Mouse (Mus musculus): ENCODE measurements around the gene Pdcd11. TPM values are rescaled to one million over a fixed set of nuclear protein-coding genes. Genes with fewer than 3 reads are reported as not detected.

Pdcd11 gene
- polyA plus RNA-seq, 1 experiment from 2014 or later, result 9.2 TPM

DNA sequence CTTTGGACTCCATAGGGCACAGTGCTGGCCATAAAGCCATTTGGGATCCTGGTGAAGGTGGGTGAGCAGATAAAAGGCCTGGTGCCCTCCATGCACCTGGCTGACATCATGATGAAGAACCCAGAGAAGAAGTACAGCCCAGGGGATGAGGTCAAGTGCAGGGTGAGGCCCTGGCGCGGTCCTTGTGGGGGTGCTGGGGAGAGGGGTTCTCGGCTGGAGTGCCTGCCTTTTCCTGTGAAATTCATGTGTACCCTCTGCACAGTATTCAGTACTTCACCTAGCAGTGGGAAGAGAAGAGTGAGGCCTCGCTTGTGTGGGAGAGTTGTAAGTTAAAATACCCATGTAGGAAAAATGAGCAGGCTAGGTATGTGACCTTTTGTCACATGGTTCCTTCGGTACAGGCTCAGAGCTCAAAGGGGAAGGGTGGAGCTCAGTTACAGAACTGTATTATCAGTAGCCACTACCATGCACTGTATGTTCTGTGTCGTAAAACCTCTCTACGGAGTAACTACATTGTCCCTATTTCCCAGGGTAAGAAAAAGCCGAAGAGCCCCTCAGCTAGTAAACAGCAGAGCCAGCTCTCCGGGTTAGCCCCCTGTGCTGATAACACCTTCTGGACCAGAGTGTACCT lies 14.2 kb downstream of the Pdcd11 start:
- WGBS, result 93% methylated on average over 9 of the region's 9 CpGs
- H3K27me3 ChIP-seq (replicated peaks; ENCODE audit: control insufficient read depth, insufficient read depth, low read length), result no peaks in the 10 kb centered on the region
- DNase-seq (ENCODE audit: low spot score), result no peak
- no peaks in the 10 kb centered on the region for H3K9me3 ChIP-seq (ENCODE audit: control insufficient read depth, low read length)
- H3K36me3 ChIP-seq (ENCODE audit: control insufficient read depth, insufficient read depth, low read length), result peaks cover 99% of the 10 kb centered on the region
- no peaks in the 10 kb centered on the region for H3K4me1 ChIP-seq (ENCODE audit: control insufficient read depth, insufficient read depth, low read length)
- H3K4me3 ChIP-seq (ENCODE audit: low read depth, low read length), result no peak overlapping the region
- no peak overlapping the region for H3K27ac ChIP-seq (replicated peaks; ENCODE audit: low read depth, low read length)
- no peak for ATAC-seq (ENCODE audit: low read depth)
- H3K9ac ChIP-seq (ENCODE audit: low read depth, low read length), result no peak overlapping the region
- H3K4me2 ChIP-seq (ENCODE audit: low read depth, low read length), result no peak overlapping the region

DNA sequence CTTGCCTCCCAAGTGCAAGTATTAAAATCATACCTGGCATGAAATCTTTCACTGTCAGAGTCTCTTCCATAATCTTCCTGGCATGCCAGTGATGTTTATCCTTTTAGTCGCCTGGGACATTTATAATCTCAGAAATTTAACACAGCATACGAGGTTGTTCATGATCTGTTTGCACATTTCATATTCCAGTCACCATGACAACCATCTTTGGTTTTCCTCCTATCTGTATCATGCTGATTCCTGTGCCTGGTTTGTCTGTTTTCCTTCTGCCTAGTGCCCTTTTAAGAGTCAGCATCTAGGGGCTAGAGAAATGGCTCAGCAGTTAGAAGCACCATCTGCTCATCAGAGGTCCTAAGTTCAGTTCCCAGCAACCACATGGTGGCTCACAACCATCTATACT lies 28.1 kb downstream of the Pdcd11 start:
- ATAC-seq (ENCODE audit: low read depth), result no peak
- Histone ChIP-seq H3K4me1 (ENCODE audit: control insufficient read depth, insufficient read depth, low read length) (no peaks in the 10 kb centered on the region), H3K9me3 (ENCODE audit: control insufficient read depth, low read length) (no peaks in the 10 kb centered on the region), H3K27me3 (replicated peaks; ENCODE audit: control insufficient read depth, insufficient read depth, low read length) (no peaks in the 10 kb centered on the region), H3K4me2 (ENCODE audit: low read depth, low read length) (no peak overlapping the region), H3K9ac (ENCODE audit: low read depth, low read length) (no peak overlapping the region), H3K27ac (replicated peaks; ENCODE audit: low read depth, low read length) (no peak overlapping the region), H3K36me3 (ENCODE audit: control insufficient read depth, insufficient read depth, low read length) (peaks cover 75% of the 10 kb centered on the region), H3K4me3 (ENCODE audit: low read depth, low read length) (no peak overlapping the region)
- DNase-seq (ENCODE audit: low spot score), result no peak
- 89% methylated on average over 2 of the region's 2 CpGs for WGBS

DNA sequence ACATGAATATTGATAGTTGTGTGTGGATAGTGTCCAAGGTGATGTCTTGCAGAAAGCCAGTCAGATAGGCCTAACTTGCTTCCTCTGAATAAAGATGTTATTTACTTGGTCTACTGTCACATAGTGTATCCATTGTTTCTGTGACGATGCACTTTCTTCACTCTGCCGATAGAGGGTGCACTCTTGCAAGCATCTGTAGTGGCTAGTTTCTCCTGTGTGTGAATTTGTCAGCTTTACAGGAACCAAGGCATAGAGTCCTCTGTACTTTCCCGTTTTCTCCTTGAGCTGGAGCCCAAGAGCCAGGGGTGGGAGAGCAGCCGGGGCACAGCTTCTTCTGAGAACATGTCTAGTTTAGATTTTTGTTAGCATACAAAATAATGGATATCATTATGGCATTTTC lies 30.5 kb downstream of the Pdcd11 start:
- H3K4me3 ChIP-seq (ENCODE audit: low read depth, low read length), result no peak overlapping the region
- DNase-seq (ENCODE audit: low spot score) (peak; percentile 55), ATAC-seq (ENCODE audit: low read depth) (0 out of 2 replicates have a peak, but pooled peaks have one; percentile 30)
- no peaks in the 10 kb centered on the region for H3K9me3 ChIP-seq (ENCODE audit: control insufficient read depth, low read length)
- peaks cover 68% of the 10 kb centered on the region for H3K36me3 ChIP-seq (ENCODE audit: control insufficient read depth, insufficient read depth, low read length)
- H3K4me2 ChIP-seq (ENCODE audit: low read depth, low read length), result no peak overlapping the region
- H3K27me3 ChIP-seq (replicated peaks; ENCODE audit: control insufficient read depth, insufficient read depth, low read length), result no peaks in the 10 kb centered on the region
- H3K4me1 ChIP-seq (ENCODE audit: control insufficient read depth, insufficient read depth, low read length), result no peaks in the 10 kb centered on the region
- no peak overlapping the region for H3K9ac ChIP-seq (ENCODE audit: low read depth, low read length)
- H3K27ac ChIP-seq (replicated peaks; ENCODE audit: low read depth, low read length), result no peak overlapping the region
- WGBS, result 40% methylated on average over 4 of the region's 4 CpGs

DNA sequence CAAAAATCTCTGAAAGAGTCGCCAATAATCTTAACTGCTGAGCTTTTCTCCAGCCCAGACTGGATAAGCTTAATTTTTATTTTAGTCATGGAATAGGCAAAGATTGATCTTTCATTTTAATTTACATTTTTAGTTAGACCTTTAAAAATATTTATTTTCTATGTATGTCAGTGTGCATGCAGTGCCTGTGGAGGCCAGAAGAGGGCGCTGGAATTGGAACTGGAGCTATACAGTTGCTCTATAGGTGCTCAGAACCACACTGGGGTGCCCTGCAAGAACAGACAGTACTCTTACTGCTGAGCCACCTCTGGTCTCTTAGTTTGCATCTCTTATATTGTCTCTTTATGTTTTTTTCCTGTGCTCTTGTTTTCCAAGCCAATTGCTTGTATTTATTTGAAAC lies 32.2 kb downstream of the Pdcd11 start:
- DNase-seq (ENCODE audit: low spot score) (peak; percentile 36), ATAC-seq (ENCODE audit: low read depth) (no peak; the same call in 1 of the 2 replicates)
- Histone ChIP-seq H3K9me3 (ENCODE audit: control insufficient read depth, low read length) (no peaks in the 10 kb centered on the region), H3K4me3 (ENCODE audit: low read depth, low read length) (no peak overlapping the region), H3K4me2 (ENCODE audit: low read depth, low read length) (no peak overlapping the region), H3K27ac (replicated peaks; ENCODE audit: low read depth, low read length) (no peak overlapping the region), H3K4me1 (ENCODE audit: control insufficient read depth, insufficient read depth, low read length) (no peaks in the 10 kb centered on the region), H3K27me3 (replicated peaks; ENCODE audit: control insufficient read depth, insufficient read depth, low read length) (no peaks in the 10 kb centered on the region), H3K9ac (ENCODE audit: low read depth, low read length) (no peak overlapping the region), H3K36me3 (ENCODE audit: control insufficient read depth, insufficient read depth, low read length) (peaks cover 66% of the 10 kb centered on the region)
- WGBS, result 29% methylated on average over 2 of the region's 2 CpGs

DNA sequence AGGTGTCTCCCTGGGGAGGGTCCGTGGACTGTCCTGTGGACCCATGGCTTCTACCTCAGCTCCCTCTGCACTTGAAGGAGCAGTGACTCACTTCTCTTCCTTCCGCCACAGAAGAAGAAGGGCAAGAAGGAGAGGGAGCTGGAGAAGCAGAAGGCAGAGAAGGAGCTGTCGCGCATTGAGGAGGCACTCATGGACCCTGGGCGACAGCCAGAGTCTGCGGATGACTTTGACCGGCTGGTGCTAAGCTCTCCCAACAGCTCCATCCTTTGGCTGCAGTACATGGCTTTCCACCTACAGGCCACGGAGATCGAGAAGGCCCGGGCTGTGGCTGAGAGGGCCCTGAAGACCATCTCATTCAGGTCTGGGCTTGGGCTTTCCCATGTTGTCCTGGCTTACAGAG lies 37.6 kb downstream of the Pdcd11 start:
- Histone ChIP-seq H3K9me3 (ENCODE audit: control insufficient read depth, low read length) (no peaks in the 10 kb centered on the region), H3K36me3 (ENCODE audit: control insufficient read depth, insufficient read depth, low read length) (peaks cover 82% of the 10 kb centered on the region), H3K27me3 (replicated peaks; ENCODE audit: control insufficient read depth, insufficient read depth, low read length) (no peaks in the 10 kb centered on the region), H3K9ac (ENCODE audit: low read depth, low read length) (no peak overlapping the region), H3K4me2 (ENCODE audit: low read depth, low read length) (no peak overlapping the region), H3K27ac (replicated peaks; ENCODE audit: low read depth, low read length) (no peak overlapping the region), H3K4me3 (ENCODE audit: low read depth, low read length) (no peak overlapping the region), H3K4me1 (ENCODE audit: control insufficient read depth, insufficient read depth, low read length) (no peaks in the 10 kb centered on the region)
- DNase-seq (ENCODE audit: low spot score) (no peak), ATAC-seq (ENCODE audit: low read depth) (no peak)
- 96% methylated on average over 8 of the region's 10 CpGs for WGBS

DNA sequence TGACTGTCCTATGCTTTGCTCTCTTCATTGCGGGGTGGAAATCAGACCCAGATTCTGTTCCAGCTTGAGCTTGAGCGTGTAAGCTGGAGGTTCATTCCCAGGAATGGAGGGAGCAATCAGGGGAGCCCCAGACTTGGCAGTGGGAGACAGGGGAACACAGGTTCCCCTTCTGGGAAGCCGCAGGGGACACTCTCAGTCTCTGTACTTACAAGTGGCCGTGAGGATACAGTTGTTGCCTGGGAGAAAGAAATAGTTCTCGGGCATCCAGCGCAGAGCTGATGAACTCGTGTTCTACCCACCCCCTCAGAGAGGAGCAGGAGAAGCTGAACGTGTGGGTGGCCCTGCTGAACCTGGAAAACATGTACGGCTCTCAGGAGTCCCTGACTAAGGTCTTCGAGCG lies 38.3 kb downstream of the Pdcd11 start:
- Histone ChIP-seq H3K9me3 (ENCODE audit: control insufficient read depth, low read length) (no peaks in the 10 kb centered on the region), H3K9ac (ENCODE audit: low read depth, low read length) (no peak overlapping the region), H3K4me1 (ENCODE audit: control insufficient read depth, insufficient read depth, low read length) (no peaks in the 10 kb centered on the region), H3K36me3 (ENCODE audit: control insufficient read depth, insufficient read depth, low read length) (peaks cover 84% of the 10 kb centered on the region), H3K27me3 (replicated peaks; ENCODE audit: control insufficient read depth, insufficient read depth, low read length) (no peaks in the 10 kb centered on the region), H3K4me3 (ENCODE audit: low read depth, low read length) (no peak overlapping the region), H3K27ac (replicated peaks; ENCODE audit: low read depth, low read length) (no peak overlapping the region), H3K4me2 (ENCODE audit: low read depth, low read length) (no peak overlapping the region)
- WGBS, result 93% methylated on average over 11 of the region's 11 CpGs
- ATAC-seq (ENCODE audit: low read depth), result no peak
- DNase-seq (ENCODE audit: low spot score), result no peak

- ATAC-seq (ENCODE audit: low read depth) (no peak), DNase-seq (ENCODE audit: low spot score) (no peak)
- H3K27me3 ChIP-seq (replicated peaks; ENCODE audit: control insufficient read depth, insufficient read depth, low read length), result no peaks in the 10 kb centered on the region
- H3K9me3 ChIP-seq (ENCODE audit: control insufficient read depth, low read length), result no peaks in the 10 kb centered on the region
- H3K9ac ChIP-seq (ENCODE audit: low read depth, low read length), result no peak overlapping the region
- no peak overlapping the region for H3K4me3 ChIP-seq (ENCODE audit: low read depth, low read length)
- 95% methylated on average over 15 of the region's 15 CpGs for WGBS
- H3K4me1 ChIP-seq (ENCODE audit: control insufficient read depth, insufficient read depth, low read length), result no peaks in the 10 kb centered on the region
- H3K27ac ChIP-seq (replicated peaks; ENCODE audit: low read depth, low read length), result no peak overlapping the region
- no peak overlapping the region for H3K4me2 ChIP-seq (ENCODE audit: low read depth, low read length)
- peaks cover 83% of the 10 kb centered on the region for H3K36me3 ChIP-seq (ENCODE audit: control insufficient read depth, insufficient read depth, low read length)
These were observed 40.1 kb downstream of the Pdcd11 start for GRCm38 (mm10) chr19:47130551-47131125.

- no peak overlapping the region for H3K4me2 ChIP-seq (ENCODE audit: low read depth, low read length)
- peaks cover 63% of the 10 kb centered on the region for H3K36me3 ChIP-seq (ENCODE audit: control insufficient read depth, insufficient read depth, low read length)
- no peak overlapping the region for H3K27ac ChIP-seq (replicated peaks; ENCODE audit: low read depth, low read length)
- WGBS, result 92% methylated on average over 7 of the region's 7 CpGs
- H3K27me3 ChIP-seq (replicated peaks; ENCODE audit: control insufficient read depth, insufficient read depth, low read length), result no peaks in the 10 kb centered on the region
- no peaks in the 10 kb centered on the region for H3K9me3 ChIP-seq (ENCODE audit: control insufficient read depth, low read length)
- H3K9ac ChIP-seq (ENCODE audit: low read depth, low read length), result no peak overlapping the region
- DNase-seq (ENCODE audit: low spot score) (no peak), ATAC-seq (ENCODE audit: low read depth) (no peak)
- no peak overlapping the region for H3K4me3 ChIP-seq (ENCODE audit: low read depth, low read length)
- H3K4me1 ChIP-seq (ENCODE audit: control insufficient read depth, insufficient read depth, low read length), result peaks cover 10% of the 10 kb centered on the region; the same call in 1 of the 2 replicates
These were observed 42.6 kb downstream of the Pdcd11 start for GRCm38 (mm10) chr19:47133161-47133560.

DNA sequence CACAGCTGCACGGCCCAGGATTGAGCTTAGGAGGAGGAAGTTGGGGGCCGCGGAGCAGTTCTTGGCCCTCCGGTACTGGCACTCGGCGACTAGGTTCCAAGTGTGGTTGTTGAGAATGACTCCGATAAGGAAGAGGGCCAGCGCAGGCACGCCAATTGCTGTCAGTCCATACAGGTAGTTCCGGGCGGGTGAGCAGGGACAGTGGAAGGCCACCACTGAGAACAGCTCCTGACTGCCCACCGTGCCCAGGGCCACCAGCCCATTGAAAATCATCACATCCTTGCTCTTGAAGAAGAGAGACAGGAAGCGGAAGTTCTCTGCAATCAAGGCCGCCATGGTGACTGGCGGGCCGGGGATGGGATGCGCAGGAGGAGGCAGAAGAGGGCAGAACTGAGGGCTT lies 45.0 kb downstream of the Pdcd11 start:
- Histone ChIP-seq H3K36me3 (ENCODE audit: control insufficient read depth, insufficient read depth, low read length) (peaks cover 40% of the 10 kb centered on the region), H3K27me3 (replicated peaks; ENCODE audit: control insufficient read depth, insufficient read depth, low read length) (no peaks in the 10 kb centered on the region), H3K9ac (ENCODE audit: low read depth, low read length) (no peak overlapping the region), H3K9me3 (ENCODE audit: control insufficient read depth, low read length) (no peaks in the 10 kb centered on the region), H3K4me3 (ENCODE audit: low read depth, low read length) (no peak overlapping the region), H3K4me1 (ENCODE audit: control insufficient read depth, insufficient read depth, low read length) (peaks cover 15% of the 10 kb centered on the region; the same call in 1 of the 2 replicates), H3K27ac (replicated peaks; ENCODE audit: low read depth, low read length) (no peak overlapping the region), H3K4me2 (ENCODE audit: low read depth, low read length) (no peak overlapping the region)
- ATAC-seq (ENCODE audit: low read depth), result no peak
- no peak for DNase-seq (ENCODE audit: low spot score)
- 96% methylated on average over 17 of the region's 17 CpGs for WGBS
